Mouse (Mus musculus) macrophage (primary cell): ENCODE results near the gene Syt8. TPM values are rescaled to one million over a fixed set of nuclear protein-coding genes. Genes with fewer than 3 reads are reported as not detected.
A peak's percentile ranks its signal among the peaks of the same experiment; 100 is the strongest.

Source experiments
- H3K27ac ChIP-seq: fragments of 350-480 bp; formaldehyde crosslinking; 2 replicates; pipeline ENCODE4 v1.9.0; 2021
- H3K36me3 ChIP-seq: fragments of 350-480 bp; formaldehyde crosslinking; 2 replicates; pipeline ENCODE4 v1.9.0; 2021; ENCODE audit errors: inconsistent target
- H3K4me3 ChIP-seq: fragments of 350-480 bp; formaldehyde crosslinking; 2 replicates; pipeline ENCODE4 v1.9.0; 2021; ENCODE audit errors: inconsistent target
- H3K79me2 ChIP-seq: fragments of 350-480 bp; formaldehyde crosslinking; 2 replicates; pipeline ENCODE4 v1.9.0; 2021; ENCODE audit errors: inconsistent target
- WGBS: methylation state at CpG from one replicate; pipeline ENCODE4 v1.1.7; 2026; ENCODE audit warnings: inconsistent platforms; ENCODE audit not compliant: missing documents; 5-methylcytosine and 5-hydroxymethylcytosine counted together
- polyA plus RNA-seq: library from polyadenylated mRNA; stranded (reverse); fragments of 250-400 nt; gene quantifications from 3 replicates; pipeline ENCODE4 v1.2.4, GENCODE M21; 2018; ENCODE audit warnings: inconsistent platforms

The Syt8 gene
- polyA plus RNA-seq, 1 experiment from 2014 or later: 4.8 TPM

GRCm38 (mm10) chr7:142446264-142446663 is 11.6 kb downstream of the Syt8 start:
- WGBS: 92% methylated on average over 4 of the region's 4 CpGs
- no peaks in the 10 kb centered on the region for H3K79me2 ChIP-seq

GRCm38 (mm10) chr7:142449038-142449617 is 14.5 kb downstream of the Syt8 start:
- 47% methylated on average over 6 of the region's 6 CpGs for WGBS
- Histone ChIP-seq H3K79me2 (no peaks in the 10 kb centered on the region), H3K4me3 (no peak overlapping the region), H3K27ac (peak overlapping the region; percentile 0; the same call in 1 of the 2 replicates), H3K36me3 (no peaks in the 10 kb centered on the region)

More at GRCm38 (mm10) chr7:142446264-142446663, 11.6 kb downstream of the Syt8 start:
- Histone ChIP-seq H3K4me3 (no peak overlapping the region), H3K27ac (no peak overlapping the region), H3K36me3 (no peaks in the 10 kb centered on the region)

GRCm38 (mm10) chr7:142454706-142455105 is 20.1 kb downstream of the Syt8 start:
- no peak overlapping the region for H3K4me3 ChIP-seq
- no peaks in the 10 kb centered on the region for H3K36me3 ChIP-seq
- H3K27ac ChIP-seq: no peak overlapping the region
- no peaks in the 10 kb centered on the region for H3K79me2 ChIP-seq
- 92% methylated on average over 1 of the region's 1 CpGs for WGBS

GRCm38 (mm10) chr7:142455251-142455650 is 20.6 kb downstream of the Syt8 start:
- Histone ChIP-seq H3K27ac (no peak overlapping the region), H3K36me3 (no peaks in the 10 kb centered on the region), H3K4me3 (no peak overlapping the region), H3K79me2 (no peaks in the 10 kb centered on the region; the same call in 1 of the 2 replicates)
- WGBS: 97% methylated on average over 2 of the region's 2 CpGs

- Histone ChIP-seq H3K4me3 (no peak overlapping the region), H3K27ac (peak overlapping the region; percentile 93), H3K79me2 (peaks cover 11% of the 10 kb centered on the region), H3K36me3 (no peaks in the 10 kb centered on the region)
- WGBS: 96% methylated on average over 3 of the region's 3 CpGs
Observed at GRCm38 (mm10) chr7:142456806-142457205, 22.2 kb downstream of the Syt8 start.

GRCm38 (mm10) chr7:142457227-142457811 is 22.7 kb downstream of the Syt8 start:
- H3K79me2 ChIP-seq: peaks cover 16% of the 10 kb centered on the region
- 0% methylated on average over 3 of the region's 3 CpGs for WGBS
- H3K27ac ChIP-seq: peak overlapping the region; percentile 93

GRCm38 (mm10) chr7:142458026-142458425 is 23.4 kb downstream of the Syt8 start:
- H3K79me2 ChIP-seq: peaks cover 23% of the 10 kb centered on the region
- H3K27ac ChIP-seq: peak overlapping the region; percentile 93
- no peak overlapping the region for H3K4me3 ChIP-seq
- no peaks in the 10 kb centered on the region for H3K36me3 ChIP-seq
- 10% methylated on average over 2 of the region's 2 CpGs for WGBS

More at GRCm38 (mm10) chr7:142457227-142457811, 22.7 kb downstream of the Syt8 start:
- H3K36me3 ChIP-seq: no peaks in the 10 kb centered on the region
- no peak overlapping the region for H3K4me3 ChIP-seq

- H3K79me2 ChIP-seq: peaks cover 31% of the 10 kb centered on the region
- H3K36me3 ChIP-seq: no peaks in the 10 kb centered on the region
- 89% methylated on average over 5 of the region's 5 CpGs for WGBS
- no peak overlapping the region for H3K4me3 ChIP-seq
- peak overlapping the region; percentile 93 for H3K27ac ChIP-seq
Observed at GRCm38 (mm10) chr7:142458676-142459298, 24.1 kb downstream of the Syt8 start.

- Histone ChIP-seq H3K27ac (peak overlapping the region; percentile 93), H3K4me3 (no peak overlapping the region)
- 96% methylated on average over 2 of the region's 2 CpGs for WGBS
Observed at GRCm38 (mm10) chr7:142459299-142459691, 24.6 kb downstream of the Syt8 start.

GRCm38 (mm10) chr7:142460636-142461077 is 26.0 kb downstream of the Syt8 start, which contains the start of gene Lsp1:
Gene Lsp1 (plus strand): TSS chr7:142460809.
- 10% methylated on average over 7 of the region's 7 CpGs for WGBS
- Histone ChIP-seq H3K27ac (peak within 1 kb of the TSS; percentile 93), H3K36me3 (no peaks in the 10 kb centered on the region), H3K4me3 (peak within 1 kb of the TSS; percentile 48), H3K79me2 (peaks cover 50% of the 10 kb centered on the region)

More at GRCm38 (mm10) chr7:142459299-142459691, 24.6 kb downstream of the Syt8 start:
- H3K79me2 ChIP-seq: peaks cover 36% of the 10 kb centered on the region
- H3K36me3 ChIP-seq: no peaks in the 10 kb centered on the region

- Histone ChIP-seq H3K36me3 (no peaks in the 10 kb centered on the region), H3K27ac (peak overlapping the region; percentile 93), H3K4me3 (peak overlapping the region; percentile 48), H3K79me2 (peaks cover 57% of the 10 kb centered on the region)
- WGBS: 21% methylated on average over 2 of the region's 2 CpGs
Observed at GRCm38 (mm10) chr7:142461446-142461845, 26.8 kb downstream of the Syt8 start.

- Histone ChIP-seq H3K27ac (peak overlapping the region; percentile 93), H3K36me3 (no peaks in the 10 kb centered on the region), H3K79me2 (peaks cover 65% of the 10 kb centered on the region), H3K4me3 (peak overlapping the region; percentile 48)
- WGBS: 26% methylated on average over 6 of the region's 6 CpGs
Observed at GRCm38 (mm10) chr7:142462190-142462589, 27.5 kb downstream of the Syt8 start.

GRCm38 (mm10) chr7:142462594-142463078 is 28.0 kb downstream of the Syt8 start:
- Histone ChIP-seq H3K36me3 (no peaks in the 10 kb centered on the region), H3K79me2 (peaks cover 69% of the 10 kb centered on the region), H3K27ac (peak overlapping the region; percentile 93), H3K4me3 (peak overlapping the region; percentile 48)
- WGBS: 19% methylated on average over 4 of the region's 4 CpGs

GRCm38 (mm10) chr7:142470171-142470691 is 35.6 kb downstream of the Syt8 start:
- WGBS: 84% methylated on average over 7 of the region's 7 CpGs
- peak overlapping the region; percentile 27 for H3K27ac ChIP-seq
- H3K79me2 ChIP-seq: peaks cover 99% of the 10 kb centered on the region
- no peak overlapping the region for H3K4me3 ChIP-seq
- no peaks in the 10 kb centered on the region for H3K36me3 ChIP-seq
